In genomic region chr4:107121165-107121943, GRCm38 (mm10) we compare ENCODE assay signal across 9 mouse cellular contexts. TPM values are rescaled to one million over a fixed set of nuclear protein-coding genes. Genes with fewer than 3 reads are reported as not detected.
DNase-seq lines count a peak whose midpoint lies in the region; ATAC-seq lines count a peak whose summit lies in the region.
"Had no signal": no experiment of that assay in that cellular context is flagged by ENCODE, and none has a peak within 500 bp of the region (broad histone marks: within the 10 kb centered on the region; RNA-seq: fewer than 3 reads in every experiment).

No protein-coding gene starts in this region.

- H3K4me2 ChIP-seq in midbrain, embryonic 16.5 days (ENCODE audit: low read length): no peak overlapping the region
- H3K4me2 ChIP-seq: limb, embryonic 15.5 days had no signal

- H3K4me3 ChIP-seq in heart, embryonic 10.5 days: no peak overlapping the region
- no peak overlapping the region for H3K4me3 ChIP-seq in midbrain, embryonic 16.5 days (ENCODE audit: low read depth, low read length)
- H3K4me3 ChIP-seq: limb, embryonic 15.5 days had no signal

- peaks cover 18% of the 10 kb centered on the region for H3K4me1 ChIP-seq in heart, embryonic 10.5 days
- H3K4me1 ChIP-seq in midbrain, embryonic 16.5 days (ENCODE audit: control insufficient read depth, insufficient read depth, low read length): no peaks in the 10 kb centered on the region

- ATAC-seq in common myeloid progenitor, adult 5-6 weeks (replicated peaks; ENCODE audit: low read depth, poor library complexity, severe bottlenecking): 0 out of 2 replicates have a peak, but pooled peaks have one; percentile 38
- peak; percentile 52; the same call in 1 of the 2 replicates for ATAC-seq in midbrain, embryonic 16.5 days

- DNase-seq in urinary bladder, postnatal 14 days (ENCODE audit: low spot score): peak; percentile 32
- DNase-seq in urinary bladder, postnatal 10 days (ENCODE audit: low spot score): no peak
- no peak for DNase-seq in heart, embryonic 10.5 days (ENCODE audit: low spot score)
- DNase-seq in kidney, postnatal 14 days: peak; percentile 53
- DNase-seq in thymus, postnatal 36 days: no peak
- DNase-seq in thymus, postnatal 25 days: no peak

- H3K9me3 ChIP-seq in heart, embryonic 10.5 days: no peaks in the 10 kb centered on the region
- no peaks in the 10 kb centered on the region for H3K9me3 ChIP-seq in midbrain, embryonic 16.5 days (replicated peaks; ENCODE audit: control insufficient read depth, low read length, poor library complexity, severe bottlenecking)
- H3K9me3 ChIP-seq: limb, embryonic 15.5 days had no signal

- H3K9ac ChIP-seq in midbrain, embryonic 16.5 days (ENCODE audit: low read depth, low read length): no peak overlapping the region
- H3K9ac ChIP-seq: limb, embryonic 15.5 days had no signal

- H3K36me3 ChIP-seq in heart, embryonic 10.5 days: no peaks in the 10 kb centered on the region
- H3K36me3 ChIP-seq in midbrain, embryonic 16.5 days (ENCODE audit: control insufficient read depth, insufficient read depth, low read length): no peaks in the 10 kb centered on the region
- H3K36me3 ChIP-seq: limb, embryonic 15.5 days had no signal

- 55% methylated on average over 12 of the region's 12 CpGs for WGBS in heart, embryonic 10.5 days
- 42% methylated on average over 12 of the region's 12 CpGs for WGBS in midbrain, embryonic 16.5 days

- peaks cover 34% of the 10 kb centered on the region; the same call in 1 of the 2 replicates for H3K27me3 ChIP-seq in heart, embryonic 10.5 days (ENCODE audit: insufficient read depth, poor library complexity, severe bottlenecking)
- H3K27me3 ChIP-seq in midbrain, embryonic 16.5 days (ENCODE audit: control insufficient read depth, insufficient read depth, low read depth, low read length): no peaks in the 10 kb centered on the region
- H3K27me3 ChIP-seq: limb, embryonic 15.5 days had no signal

- peak overlapping the region; percentile 42; the same call in 1 of the 2 replicates for H3K27ac ChIP-seq in heart, embryonic 10.5 days
- H3K27ac ChIP-seq in midbrain, embryonic 16.5 days (ENCODE audit: low read length): no peak overlapping the region
- H3K27ac ChIP-seq: limb, embryonic 15.5 days had no signal

RNA-seq across cellular contexts. Expression of gene Cdcp2, which starts 24.7 kb away (rescaled TPM):
- total RNA-seq in common myeloid progenitor, adult 5-6 weeks (2017): not detected in 2 replicates
- not detected in 2 replicates for polyA plus RNA-seq in heart, embryonic 10.5 days (2016; fragmentation: Nextera tagmentation; extraction: Ambion mirVana)
- polyA plus RNA-seq in midbrain, embryonic 16.5 days (2015; fragmentation: Nextera tagmentation; extraction: Ambion mirVana): not detected in 2 replicates
- polyA plus RNA-seq: limb, embryonic 15.5 days had no signal

RNA-seq across cellular contexts. Expression of gene Cyb5rl, which starts 54.6 kb away (rescaled TPM):
- total RNA-seq in common myeloid progenitor, adult 5-6 weeks (2017): 2.2 and 5.2 TPM in 2 replicates
- polyA plus RNA-seq in heart, embryonic 10.5 days (2016; fragmentation: Nextera tagmentation; extraction: Ambion mirVana): 5.1 and 7.3 TPM in 2 replicates
- polyA plus RNA-seq in midbrain, embryonic 16.5 days (2015; fragmentation: Nextera tagmentation; extraction: Ambion mirVana): 4.1 and 7.2 TPM in 2 replicates

RNA-seq across cellular contexts. Expression of gene Mrpl37, which starts 54.7 kb away (rescaled TPM):
- total RNA-seq in common myeloid progenitor, adult 5-6 weeks (2017): 59.5 and 60.2 TPM in 2 replicates
- 117 and 120 TPM in 2 replicates for polyA plus RNA-seq in heart, embryonic 10.5 days (2016; fragmentation: Nextera tagmentation; extraction: Ambion mirVana)
- polyA plus RNA-seq in midbrain, embryonic 16.5 days (2015; fragmentation: Nextera tagmentation; extraction: Ambion mirVana): 74.1 and 77.3 TPM in 2 replicates

RNA-seq across cellular contexts. Expression of gene Tmem59, which starts 56.8 kb away (rescaled TPM):
- 115 and 141 TPM in 2 replicates for total RNA-seq in common myeloid progenitor, adult 5-6 weeks (2017)
- polyA plus RNA-seq in heart, embryonic 10.5 days (2016; fragmentation: Nextera tagmentation; extraction: Ambion mirVana): 292 and 299 TPM in 2 replicates
- 356 and 359 TPM in 2 replicates for polyA plus RNA-seq in midbrain, embryonic 16.5 days (2015; fragmentation: Nextera tagmentation; extraction: Ambion mirVana)

RNA-seq across cellular contexts. Expression of gene Tceanc2, which starts 57.6 kb away (rescaled TPM):
- total RNA-seq in common myeloid progenitor, adult 5-6 weeks (2017): 25.0 and 37.2 TPM in 2 replicates
- polyA plus RNA-seq in heart, embryonic 10.5 days (2016; fragmentation: Nextera tagmentation; extraction: Ambion mirVana): 17.8 and 21.3 TPM in 2 replicates
- polyA plus RNA-seq in midbrain, embryonic 16.5 days (2015; fragmentation: Nextera tagmentation; extraction: Ambion mirVana): 18.1 and 27.2 TPM in 2 replicates

Comparison
In these comparisons a context has a peak if more than half of its experiments do, and no peak if none do; other contexts are left out.
1. DNase-seq: peak in urinary bladder, postnatal 14 days (single experiment) and kidney, postnatal 14 days (single experiment); none in urinary bladder, postnatal 10 days (single experiment), heart, embryonic 10.5 days (single experiment), thymus, postnatal 36 days (0 of 2) and thymus, postnatal 25 days (single experiment).